Mouse (Mus musculus) embryo, embryonic 10 days (tissue): ENCODE measurements around the gene Flot1.

Experiments used
- DNase-seq: peaks from one replicate; pipeline ENCODE4 v3.0.0-alpha.2; 2015; ENCODE audit warnings: low spot score

Flot1 gene

DNA sequence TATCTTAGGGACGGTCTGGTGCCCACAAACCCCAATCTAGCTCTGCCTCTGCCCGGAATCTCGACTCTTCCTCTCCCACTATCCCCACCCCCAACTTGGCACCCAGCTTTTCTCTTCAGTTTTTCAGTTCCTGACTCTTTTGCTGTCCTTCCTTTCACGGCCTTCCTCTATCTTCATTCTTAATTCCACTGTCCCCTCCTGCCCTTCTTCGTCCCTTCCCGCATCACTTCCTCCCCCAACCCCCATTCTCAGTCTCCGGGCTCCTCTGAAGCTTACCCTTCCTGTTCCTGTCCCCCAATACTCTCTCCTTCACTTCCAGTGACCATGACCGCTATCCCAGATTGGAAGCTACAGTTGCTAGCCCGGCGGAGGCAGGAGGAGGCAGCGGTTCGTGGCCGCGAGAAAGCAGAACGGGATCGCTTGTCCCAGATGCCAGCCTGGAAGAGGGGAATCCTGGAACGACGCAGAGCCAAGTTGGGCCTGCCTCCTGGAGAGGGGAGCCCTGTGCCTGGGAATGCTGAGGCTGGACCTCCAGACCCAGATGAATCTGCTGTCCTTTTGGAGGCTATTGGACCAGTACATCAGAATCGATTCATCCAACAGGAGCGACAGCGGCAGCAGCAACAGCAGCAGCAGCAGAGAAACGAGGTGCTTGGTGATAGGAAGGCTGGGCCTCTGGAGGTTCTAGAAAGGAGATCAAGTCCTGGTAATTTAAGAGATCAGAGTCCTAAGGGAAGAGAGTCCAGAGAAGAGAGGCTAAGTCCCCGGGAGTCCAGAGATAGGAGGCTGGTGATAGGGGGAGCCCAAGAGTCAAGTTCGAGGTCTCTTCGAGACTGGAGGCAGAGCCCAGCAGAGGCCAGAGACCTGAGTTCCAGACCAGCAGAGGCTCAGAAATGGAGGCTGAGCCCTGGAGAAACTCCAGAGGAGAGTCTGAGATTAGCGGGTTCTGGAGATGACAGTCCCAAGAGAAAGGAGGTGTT is 44.2 kb downstream of the Flot1 start:
- peak; percentile 52 for DNase-seq

DNA sequence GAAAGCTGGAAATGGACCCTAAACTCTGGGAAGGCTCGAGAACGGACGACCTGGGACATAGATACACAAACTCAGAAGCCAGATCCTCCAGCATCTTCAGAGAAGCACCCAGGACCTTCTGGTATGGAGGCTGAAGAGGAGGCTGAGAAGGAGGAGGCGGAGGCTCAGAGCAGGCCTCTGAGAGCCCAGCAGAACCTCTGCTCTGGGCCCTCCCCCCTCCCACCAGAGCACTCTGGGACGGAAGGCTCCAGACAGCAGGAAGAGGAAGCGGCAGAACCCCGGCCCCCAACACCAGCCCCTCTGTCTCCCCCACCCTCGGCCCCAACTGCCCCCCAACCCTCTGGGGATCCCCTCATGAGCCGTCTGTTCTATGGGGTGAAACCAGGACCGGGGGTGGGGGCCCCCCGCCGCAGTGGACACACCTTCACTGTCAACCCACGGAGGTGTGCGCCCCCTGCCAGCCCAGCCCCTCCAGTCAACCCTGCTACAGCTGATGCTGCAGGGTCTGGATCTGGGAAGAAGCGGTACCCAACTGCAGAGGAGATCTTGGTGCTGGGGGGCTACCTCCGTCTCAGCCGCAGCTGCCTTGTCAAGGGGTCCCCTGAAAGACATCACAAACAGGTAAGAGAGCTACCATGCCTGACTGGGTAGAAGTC is 45.3 kb downstream of the Flot1 start:
- no peak for DNase-seq

DNA sequence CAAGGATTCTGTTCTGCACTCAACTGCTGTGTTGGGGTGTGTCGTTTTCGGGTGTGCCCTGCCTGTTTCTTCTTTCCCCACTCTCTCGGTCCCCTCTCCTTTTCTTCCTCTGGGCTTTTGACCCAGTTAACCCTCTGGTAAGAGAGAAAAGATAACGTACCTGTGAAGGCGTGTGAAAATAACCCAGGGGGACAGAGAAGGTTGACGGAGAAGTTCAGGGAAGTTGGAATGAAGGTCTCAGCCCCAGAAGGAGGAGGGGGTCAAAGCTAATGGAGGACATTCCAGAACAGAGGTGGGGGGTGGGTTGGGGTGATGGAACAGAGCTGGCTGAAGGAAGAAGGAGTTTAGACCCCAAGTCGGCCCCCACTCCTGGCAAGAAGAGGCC is 45.9 kb downstream of the Flot1 start:
- no peak for DNase-seq

DNA sequence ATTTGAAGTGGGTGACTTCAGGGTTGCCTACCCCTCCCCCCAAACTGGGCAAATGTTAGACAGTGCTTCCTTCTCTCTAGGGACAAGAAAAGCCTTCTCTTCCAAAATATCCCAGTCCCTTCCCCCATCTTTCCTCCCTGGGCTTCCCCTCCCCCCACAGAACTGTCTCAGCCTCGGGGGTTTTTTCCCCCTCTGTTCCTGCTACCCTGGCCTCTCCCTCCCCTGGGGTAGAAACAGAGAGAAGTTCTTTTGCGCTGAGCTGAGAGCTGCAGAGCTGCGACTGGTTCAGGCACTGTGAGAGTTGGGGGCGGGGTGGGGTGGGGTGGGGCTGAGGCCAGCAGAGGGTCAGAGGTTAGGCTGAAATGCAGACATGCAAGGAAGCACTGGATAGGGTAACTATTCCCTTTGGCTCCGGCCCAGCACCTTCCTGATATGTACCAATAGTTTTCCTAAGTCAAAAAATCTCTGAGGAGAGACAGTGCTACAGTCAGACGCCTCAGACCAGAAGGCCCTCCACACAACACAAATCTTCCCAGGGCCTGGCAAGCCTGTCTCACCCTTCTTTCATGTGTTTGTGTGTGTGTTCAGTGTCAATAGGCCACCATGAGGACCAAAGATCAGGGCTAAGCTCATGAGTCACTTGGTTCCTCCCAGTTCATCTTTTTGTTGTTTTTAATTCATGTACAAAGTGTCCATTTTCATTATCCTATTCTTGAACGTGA is 46.5 kb downstream of the Flot1 start:
- peak; percentile 80 for DNase-seq

DNA sequence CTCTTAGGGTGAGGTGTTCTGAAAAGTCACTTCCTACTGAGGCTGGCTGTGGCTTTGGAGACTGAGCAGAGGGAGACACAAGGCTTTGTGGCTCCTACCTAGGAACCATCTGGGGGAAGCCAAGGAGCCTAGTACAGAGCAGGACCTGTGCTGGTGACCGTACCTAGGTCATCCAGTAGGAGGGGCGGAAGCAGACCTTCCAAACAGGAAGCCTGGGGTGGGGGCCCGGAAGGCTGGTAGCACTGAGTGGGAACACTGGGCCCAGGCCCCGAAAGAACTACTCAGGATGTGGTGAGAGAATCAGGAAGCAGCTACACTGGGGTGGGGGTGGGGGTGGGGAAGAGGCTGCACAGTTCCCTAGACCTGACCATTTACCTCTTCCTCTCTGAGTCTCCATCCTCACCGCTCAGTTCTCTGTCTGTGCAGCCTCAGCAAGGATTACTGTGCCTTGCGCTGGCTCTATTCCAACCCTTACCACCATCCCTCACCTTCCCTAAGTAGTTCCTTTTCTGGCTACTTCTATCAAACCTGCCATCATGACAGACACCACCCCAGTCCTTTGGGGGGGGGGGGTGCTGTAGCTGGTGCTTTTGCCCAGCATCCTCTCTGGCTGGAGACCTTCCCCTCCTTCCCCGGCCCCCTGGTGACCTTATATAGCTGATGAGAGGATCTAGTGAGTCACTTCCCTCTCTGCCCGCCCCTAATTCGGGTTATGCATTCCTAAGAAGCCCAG is 47.3 kb downstream of the Flot1 start:
- no peak for DNase-seq

GRCm38 (mm10) chr17:35870884-35871696 is 48.1 kb downstream of the Flot1 start:
- DNase-seq = peak; percentile 33

- DNase-seq = peak; percentile 93
Measured at GRCm38 (mm10) chr17:35873774-35874519, 50.9 kb downstream of the Flot1 start.

- DNase-seq = no peak
Measured at GRCm38 (mm10) chr17:35874721-35875120, 51.7 kb downstream of the Flot1 start.

DNA sequence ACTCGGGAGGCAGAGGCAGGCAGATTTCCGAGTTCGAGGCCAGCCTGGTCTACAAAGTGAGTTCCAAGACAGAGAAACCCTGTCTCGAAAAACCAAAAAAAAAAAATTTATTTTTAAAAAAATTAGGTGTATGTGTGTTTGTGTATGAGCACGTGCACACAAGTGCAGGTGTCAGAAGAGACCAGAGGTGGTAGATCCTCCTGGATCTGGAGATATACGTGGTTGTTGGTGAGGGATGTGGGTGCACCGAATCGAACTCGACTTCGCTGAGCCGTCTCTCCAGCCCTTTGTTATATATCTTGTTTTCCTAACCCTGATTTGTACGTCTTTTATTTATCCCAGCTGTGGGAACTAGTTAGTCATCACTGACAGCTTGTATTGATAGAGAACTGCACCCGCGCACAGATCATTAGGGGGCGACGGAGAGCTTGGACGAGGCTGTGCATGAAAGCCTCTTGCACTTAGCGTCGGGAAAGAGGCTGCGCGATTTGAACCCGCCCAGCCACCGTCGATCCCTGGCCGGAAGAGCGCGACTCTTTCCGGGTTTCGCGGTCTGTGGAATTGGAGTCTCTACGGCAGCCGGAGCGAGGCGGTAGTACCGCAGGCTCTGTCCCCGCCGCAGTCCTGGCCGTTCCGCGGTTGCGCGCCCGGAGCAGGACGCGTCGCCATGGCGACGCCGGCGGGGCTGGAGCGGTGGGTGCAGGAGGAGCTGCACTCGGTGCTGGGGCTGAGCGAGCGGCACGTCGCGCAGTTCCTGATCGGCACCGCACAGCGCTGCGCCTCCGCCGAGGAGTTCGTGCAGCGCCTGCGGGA is 56.4 kb downstream of the Flot1 start, which contains the start of gene Dhx16:
TSS of gene Dhx16 (plus strand) at position 575 of the 813 bp plus-strand sequence.
- DNase-seq = peak; percentile 97
